Mouse (Mus musculus) thymus, postnatal 0 days (tissue): ENCODE data around the gene Rab37. TPM values are rescaled to one million over a fixed set of nuclear protein-coding genes. Genes with fewer than 3 reads are reported as not detected.

Source experiments
- DNase-seq: peaks from one replicate; pipeline ENCODE4 v3.0.0-alpha.2; 2015; ENCODE audit warnings: low spot score
- polyA plus RNA-seq: library from polyadenylated mRNA; unstranded; fragments of >200 nt; fragmentation: Nextera tagmentation; extraction: Ambion mirVana; gene quantifications from 2 replicates; pipeline ENCODE4 v1.2.1, GENCODE M21; 2015

Rab37 gene
- polyA plus RNA-seq, 1 experiment from 2014 or later, result 47.1 TPM

DNA sequence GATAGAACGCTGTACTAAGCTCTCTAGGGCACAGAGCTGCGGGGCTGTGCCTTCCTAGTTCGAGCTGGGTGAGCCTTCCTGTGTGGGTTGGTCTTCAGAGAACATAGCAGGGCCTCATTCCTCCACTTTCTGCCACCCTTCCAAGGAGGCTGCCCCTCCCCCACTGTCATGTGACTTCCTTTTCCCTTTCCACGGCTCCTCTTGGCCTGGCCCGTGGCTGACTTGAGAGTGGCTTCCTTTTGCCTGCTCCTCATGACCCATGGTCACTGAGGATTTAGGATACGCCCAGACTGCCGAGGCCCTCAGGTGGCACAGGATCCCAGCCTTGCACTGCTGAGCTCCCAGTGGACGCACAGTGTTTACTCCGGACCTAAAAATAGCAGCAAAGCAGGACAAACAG is 100.9 kb downstream of the Rab37 start:
- peak; percentile 36 for DNase-seq

DNA sequence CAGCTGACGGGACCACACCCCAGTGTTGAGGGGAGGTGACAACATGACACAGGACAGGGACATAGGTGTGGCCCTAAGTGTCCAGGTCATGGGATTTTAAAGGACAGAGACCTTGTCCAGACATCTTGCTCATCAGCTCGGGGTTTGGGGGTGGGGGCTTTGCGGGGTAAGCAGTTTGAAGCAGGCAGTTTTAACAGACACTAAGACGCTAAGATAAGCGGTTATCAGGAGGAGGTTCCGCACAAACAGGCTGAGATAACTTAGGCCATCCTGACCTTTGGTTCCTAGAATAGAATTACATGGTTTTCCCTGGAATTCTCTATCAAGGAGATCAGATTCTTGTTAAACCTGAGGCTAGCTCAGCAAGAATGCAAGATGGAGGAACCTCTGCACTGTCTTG is 103.5 kb downstream of the Rab37 start:
- DNase-seq, result no peak

DNA sequence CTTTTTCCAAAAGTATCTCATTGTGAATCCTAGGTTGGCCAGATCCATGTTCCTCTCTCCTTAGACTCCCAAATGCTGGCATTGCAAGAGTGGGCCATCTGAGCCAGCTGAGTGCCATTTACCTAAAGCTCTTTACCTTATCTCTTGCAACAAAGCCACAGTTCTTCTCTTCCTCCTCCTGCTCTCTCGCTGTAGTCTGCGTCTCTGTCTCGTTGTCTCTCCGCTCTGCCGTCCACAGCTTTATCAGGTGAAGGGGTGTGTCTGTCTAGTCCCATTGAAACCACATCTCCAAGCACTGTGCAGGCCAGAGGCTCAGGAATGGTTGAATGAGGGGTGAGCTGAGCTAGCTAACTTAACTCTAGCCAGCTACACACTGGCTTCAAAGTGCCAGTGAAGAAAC is 104.7 kb downstream of the Rab37 start:
- no peak for DNase-seq

DNA sequence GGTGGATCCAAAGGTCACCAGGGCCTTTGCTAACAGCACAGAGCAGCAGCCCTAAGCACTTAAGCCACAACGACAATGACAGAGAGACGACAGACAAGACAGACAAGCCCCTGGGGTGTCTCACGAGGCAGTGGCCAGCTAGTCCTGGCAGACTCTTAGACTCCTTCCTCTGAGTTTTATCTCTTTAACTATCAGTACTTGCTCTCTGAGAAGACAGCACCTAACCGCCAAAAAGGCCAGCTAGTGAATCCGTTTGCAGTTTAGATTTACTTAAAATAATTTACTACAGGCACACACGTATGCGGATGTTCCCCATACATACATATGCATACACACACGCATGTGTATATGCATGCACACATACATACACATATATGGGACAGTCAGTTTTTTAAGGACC is 106.3 kb downstream of the Rab37 start:
- no peak for DNase-seq

DNA sequence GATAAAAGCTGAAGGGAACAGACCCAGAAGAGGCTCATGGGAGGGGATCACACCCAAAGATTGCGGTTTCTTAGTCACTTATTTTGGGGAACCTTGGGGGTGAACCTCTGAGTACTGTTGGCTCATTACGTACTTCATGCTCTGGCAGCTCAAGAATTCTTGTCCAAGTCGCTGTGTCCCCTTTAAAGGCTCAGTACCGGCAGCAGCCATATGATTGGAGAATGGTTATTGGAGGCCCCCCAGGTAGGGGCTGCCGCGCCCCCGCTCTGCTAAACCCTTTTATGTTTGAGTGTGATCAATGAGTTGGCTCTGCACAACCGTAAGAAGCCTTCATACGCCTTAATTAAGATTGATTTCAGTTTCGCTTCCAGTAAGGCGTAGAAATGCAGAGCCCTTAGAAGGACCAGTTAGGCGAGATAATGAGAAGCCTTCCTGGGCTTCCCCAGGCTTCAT is 107.7 kb downstream of the Rab37 start:
- DNase-seq, result no peak

DNA sequence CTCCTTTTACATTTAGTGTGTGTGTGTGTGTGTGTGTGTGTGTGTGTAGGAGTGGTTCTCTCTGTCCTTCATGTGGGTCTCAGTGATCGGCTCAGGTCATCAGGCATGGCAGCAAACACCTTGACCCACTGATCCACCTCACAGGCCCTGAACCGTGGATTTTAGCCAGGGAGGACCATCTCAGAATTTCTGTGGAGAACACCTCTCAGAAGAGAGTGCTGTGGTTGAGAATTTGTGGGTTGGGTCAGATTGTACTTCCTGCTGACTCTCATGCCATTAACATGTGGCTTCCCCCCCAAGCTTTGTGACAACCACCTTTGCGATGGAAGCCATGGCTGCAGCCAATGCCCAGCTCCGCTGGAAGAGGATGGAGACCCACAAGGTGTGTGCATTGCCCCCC is 109.3 kb downstream of the Rab37 start:
- no peak for DNase-seq

DNA sequence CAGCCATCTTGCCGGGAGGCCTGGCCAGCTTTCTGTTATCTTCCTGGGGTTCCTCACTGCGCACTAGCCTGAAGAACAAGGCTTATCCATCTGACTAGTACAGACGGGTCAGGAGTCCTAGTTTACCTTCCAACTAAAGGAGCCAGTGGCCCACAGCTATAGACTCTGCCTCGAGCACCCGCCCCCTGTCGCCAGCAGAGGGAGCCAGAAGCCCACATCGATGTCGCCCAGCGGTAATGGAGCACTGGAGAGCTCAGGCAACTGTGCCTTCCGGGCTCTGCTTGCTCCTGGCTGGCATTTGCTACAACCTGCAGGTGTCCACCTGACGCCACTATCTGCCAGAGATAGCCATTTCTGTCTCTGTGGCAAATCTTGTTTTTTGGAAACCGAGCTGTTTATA is 111.1 kb downstream of the Rab37 start:
- peak; percentile 84 for DNase-seq

DNA sequence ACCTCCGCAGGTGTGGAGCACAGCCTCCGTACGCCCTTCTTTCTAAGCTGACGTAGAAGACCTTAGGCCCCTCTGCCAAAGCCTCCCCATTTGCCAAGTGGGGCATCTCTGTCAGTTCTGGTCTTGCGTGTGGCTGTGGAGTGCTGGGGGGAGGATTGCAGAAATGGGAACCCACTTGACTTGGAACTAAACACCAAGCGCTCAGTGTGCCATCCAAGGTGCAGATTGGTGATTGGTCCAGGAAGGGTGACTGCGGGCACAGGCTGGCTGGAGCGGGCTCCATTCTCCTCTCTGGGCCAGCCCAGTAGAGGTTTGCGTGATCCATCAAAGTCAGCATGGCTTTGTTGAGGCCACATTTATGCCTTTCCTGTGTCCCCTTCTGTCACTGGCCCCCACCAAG is 111.5 kb downstream of the Rab37 start:
- no peak for DNase-seq

DNA sequence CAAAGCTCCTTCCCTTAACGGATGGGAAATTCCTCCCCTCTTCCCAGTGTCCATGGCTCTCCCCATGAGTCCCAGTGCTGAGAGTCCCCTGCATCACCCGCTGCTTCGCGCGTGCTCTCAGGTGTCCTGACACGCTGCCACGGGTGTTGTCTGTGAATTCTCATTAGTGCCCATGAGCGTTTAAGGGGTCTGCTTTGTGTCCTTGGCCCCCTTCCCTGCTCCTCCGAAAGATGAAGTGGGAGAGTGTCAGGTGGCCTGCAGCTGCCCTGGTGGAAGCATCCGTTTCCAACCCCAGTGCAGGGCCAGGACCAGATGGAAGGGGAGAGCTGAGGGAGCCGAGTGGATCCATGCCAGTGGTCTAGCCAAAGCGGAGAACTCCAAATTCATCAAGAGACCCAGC is 116.9 kb downstream of the Rab37 start:
- no peak for DNase-seq

DNA sequence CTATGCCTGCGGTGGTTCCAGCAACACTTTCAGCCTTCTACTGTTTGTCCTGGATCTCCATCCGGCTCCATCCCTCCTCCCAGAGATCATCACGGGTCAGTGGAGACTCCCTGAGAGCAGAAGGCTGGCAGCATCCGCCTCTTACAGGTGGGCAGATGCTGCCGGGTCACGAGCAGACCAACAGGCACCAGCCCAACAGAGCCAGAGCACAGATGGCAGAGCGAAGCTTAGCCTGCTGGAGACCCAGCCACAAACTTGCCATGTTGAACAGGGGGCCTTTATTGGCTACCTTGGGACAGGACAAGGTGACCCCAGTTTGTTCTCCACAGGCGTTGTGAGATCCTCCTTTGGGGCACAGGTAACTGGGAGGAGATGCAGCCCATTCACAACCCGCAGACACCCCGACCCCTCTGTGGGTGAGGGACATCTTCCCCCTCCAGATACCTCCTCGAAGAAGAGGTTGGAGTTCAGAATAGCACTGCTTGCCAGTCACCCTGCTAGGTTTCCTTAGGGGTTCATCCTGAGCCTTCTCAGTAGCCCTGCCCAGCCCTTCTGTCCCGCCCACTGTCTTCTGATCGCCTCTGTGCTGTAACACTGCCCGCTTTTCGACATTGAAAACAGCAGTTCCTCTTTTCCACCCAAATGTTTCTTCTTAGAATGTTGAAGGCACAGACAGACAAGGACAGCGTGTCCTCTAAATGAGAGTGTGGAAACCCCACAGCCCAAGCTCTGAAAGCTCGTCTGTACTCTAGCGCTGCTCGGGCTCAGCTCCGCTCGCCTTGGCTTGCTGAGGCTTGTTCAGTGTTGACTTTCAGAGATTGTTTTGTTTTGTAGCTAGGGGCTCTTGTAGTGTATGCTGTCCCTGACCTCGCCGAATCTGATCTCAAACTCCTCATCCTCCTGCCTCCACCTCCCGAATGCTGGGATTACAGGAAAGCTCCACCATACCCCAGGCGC is 117.8 kb downstream of the Rab37 start:
- no peak for DNase-seq

DNA sequence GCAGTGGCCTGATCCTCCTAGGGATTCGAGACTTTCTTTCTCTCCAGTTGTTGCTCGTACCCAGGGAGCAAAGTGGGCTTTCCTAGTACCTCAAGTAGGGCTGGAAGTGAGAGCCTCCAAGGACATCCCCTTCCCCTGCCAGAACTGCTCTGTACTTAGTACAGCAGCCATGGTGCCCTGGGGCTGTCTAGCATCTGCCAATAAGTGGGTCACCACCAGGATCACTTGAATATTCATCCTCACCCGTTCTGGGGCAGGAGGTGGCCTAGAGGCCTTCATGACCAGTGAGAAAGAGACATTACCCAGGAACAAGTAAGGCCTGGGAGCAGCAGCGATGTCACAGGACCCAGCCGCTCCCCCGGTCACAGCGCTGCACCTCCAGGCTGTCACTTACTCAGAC is 118.7 kb downstream of the Rab37 start:
- no peak for DNase-seq

Other genes starting within 250 kb of the Rab37 start
- gene Gprc5c, start 240.3 kb upstream of the Rab37 start, polyA plus RNA-seq, result 5.0 and 5.3 TPM in 2 replicates
- gene Cd300a, start 201.4 kb upstream of the Rab37 start, polyA plus RNA-seq, result 5.0 and 6.8 TPM in 2 replicates
- 0.15 and 0.29 TPM in 2 replicates for gene Cd300lb, start 157.0 kb upstream of the Rab37 start, polyA plus RNA-seq
- gene Cd300c, start 122.3 kb upstream of the Rab37 start, polyA plus RNA-seq, result 0.21 and 0.23 TPM in 2 replicates
- 0.21 and 0.26 TPM in 2 replicates for gene Cd300ld, start 101.5 kb upstream of the Rab37 start, polyA plus RNA-seq
- 7.7 and 8.0 TPM in 2 replicates for gene Cd300c2, start 89.6 kb upstream of the Rab37 start, polyA plus RNA-seq
- gene Cd300ld2, start 75.2 kb upstream of the Rab37 start, polyA plus RNA-seq, result not detected in 2 replicates
- 0.48 TPM in 1 of 2 replicates, not detected in the other for gene Cd300ld4, start 64.4 kb upstream of the Rab37 start, polyA plus RNA-seq
- 0.49 TPM in 1 of 2 replicates, not detected in the other for gene Cd300ld5, start 53.7 kb upstream of the Rab37 start, polyA plus RNA-seq
- gene Cd300ld3, start 43.0 kb upstream of the Rab37 start, polyA plus RNA-seq, result not detected in 2 replicates
- 0.05 and 0.18 TPM in 2 replicates for gene Cd300e, start 29.3 kb upstream of the Rab37 start, polyA plus RNA-seq
- gene Cd300lf, start 42.6 kb downstream of the Rab37 start, polyA plus RNA-seq, result 0.76 and 2.0 TPM in 2 replicates
- 255 and 279 TPM in 2 replicates for gene Slc9a3r1, start 71.9 kb downstream of the Rab37 start, polyA plus RNA-seq
- gene Tmem104, start 96.1 kb downstream of the Rab37 start, polyA plus RNA-seq, result 8.6 and 10.8 TPM in 2 replicates
- gene Nat9, start 96.4 kb downstream of the Rab37 start, polyA plus RNA-seq, result 19.3 and 20.1 TPM in 2 replicates
- gene Grin2c, start 175.8 kb downstream of the Rab37 start, polyA plus RNA-seq, result 0.60 and 0.83 TPM in 2 replicates
- gene Fdxr, start 185.6 kb downstream of the Rab37 start, polyA plus RNA-seq, result 22.0 and 22.4 TPM in 2 replicates
- gene Fads6, start 206.2 kb downstream of the Rab37 start, polyA plus RNA-seq, result 0.37 and 0.39 TPM in 2 replicates
- gene Otop2, start 215.7 kb downstream of the Rab37 start, polyA plus RNA-seq, result not detected in 2 replicates
- gene Ush1g, start 230.6 kb downstream of the Rab37 start, polyA plus RNA-seq, result not detected in 2 replicates
- gene Otop3, start 243.3 kb downstream of the Rab37 start, polyA plus RNA-seq, result not detected in 2 replicates